Mouse (Mus musculus): Measurements from ENCODE around the gene Kyat3. TPM values are rescaled to one million over a fixed set of nuclear protein-coding genes. Genes with fewer than 3 reads are reported as not detected.
"Not testable (repeated sequence)": the region's sequence is repeated elsewhere in the genome, so short reads cannot be mapped to it uniquely, and the experiment has no call there.

Gene Kyat3
- polyA plus RNA-seq, 1 experiment from 2014 or later: 11.0 TPM

GRCm38 (mm10) chr3:142701407-142701989 lies 647 bp downstream of the Kyat3 start:
- Histone ChIP-seq H3K9me3 (ENCODE audit: control insufficient read depth, low read length) (no peaks in the 10 kb centered on the region), H3K4me1 (replicated peaks; ENCODE audit: control insufficient read depth, insufficient read depth) (no peaks in the 10 kb centered on the region; the same call in 1 of the 2 replicates), H3K36me3 (ENCODE audit: control insufficient read depth, insufficient read depth, low read length) (no peaks in the 10 kb centered on the region), H3K4me3 (ENCODE audit: low read depth, low read length) (peak overlapping the region; percentile 60), H3K27ac (replicated peaks) (peak overlapping the region; percentile 76), H3K9ac (ENCODE audit: low read length) (peak overlapping the region; percentile 65), H3K4me2 (replicated peaks; ENCODE audit: low read depth) (peak overlapping the region; percentile 81), H3K27me3 (ENCODE audit: control insufficient read depth, insufficient read depth, low read length) (no peaks in the 10 kb centered on the region)
- TF ChIP-seq CTCF (IDR thresholded peaks at IDR 0.05; ENCODE audit: low read depth) (no peak), EP300 (optimal IDR thresholded peaks at IDR 0.05) (no peak)
- WGBS: 24% methylated on average over 15 of the region's 15 CpGs
- no peak for ATAC-seq (ENCODE audit: low FRiP score, low TSS enrichment)
- no peak for DNase-seq (ENCODE audit: low spot score)

DNA sequence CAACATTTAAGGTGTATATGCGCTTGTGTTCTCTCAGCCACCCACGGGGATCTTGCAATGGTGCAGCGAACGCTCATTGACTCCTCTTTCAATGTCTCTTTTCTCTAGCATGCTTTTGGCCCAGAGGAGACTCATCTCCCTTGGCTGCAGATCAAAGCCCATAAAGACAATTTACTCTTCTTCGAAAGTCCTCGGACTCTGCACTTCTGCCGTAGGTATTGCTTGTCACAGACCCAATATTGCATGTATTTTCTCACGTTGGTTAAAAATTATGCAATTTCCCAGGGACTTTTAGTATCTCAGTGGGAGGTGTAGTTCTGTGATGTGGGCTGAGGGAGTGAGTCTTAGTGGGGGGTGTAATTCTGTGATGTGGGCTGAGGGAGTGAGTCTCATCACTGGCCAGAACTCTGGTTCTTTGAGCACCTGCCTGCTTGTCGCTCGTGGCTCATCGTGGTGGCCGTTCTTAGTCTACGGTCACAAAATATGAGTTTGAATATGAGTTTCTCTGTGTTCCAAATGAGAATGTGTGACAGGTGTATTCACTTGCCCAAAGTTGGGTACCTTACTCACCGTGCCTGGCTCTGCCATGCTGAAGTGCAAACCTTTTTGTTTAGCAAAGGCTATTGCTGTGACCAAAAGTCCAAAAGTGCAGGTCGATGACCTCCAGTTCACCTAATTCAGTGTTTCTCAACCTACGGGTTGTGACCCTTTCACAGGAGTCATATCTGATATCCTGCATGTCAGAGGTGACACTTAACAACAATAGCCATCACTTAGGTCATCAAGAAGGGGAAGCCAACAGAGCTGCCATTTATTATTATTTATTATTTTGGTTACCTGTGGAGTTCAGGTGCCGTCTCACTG lies 6.0 kb downstream of the Kyat3 start:
- DNase-seq (ENCODE audit: low spot score) (no peak), ATAC-seq (ENCODE audit: low FRiP score, low TSS enrichment) (no peak)
- H3K9me3 ChIP-seq (ENCODE audit: control insufficient read depth, low read length): no peaks in the 10 kb centered on the region
- H3K4me2 ChIP-seq (replicated peaks; ENCODE audit: low read depth): no peak overlapping the region
- no peaks in the 10 kb centered on the region for H3K27me3 ChIP-seq (ENCODE audit: control insufficient read depth, insufficient read depth, low read length)
- no peak for TF ChIP-seq CTCF (IDR thresholded peaks at IDR 0.05; ENCODE audit: low read depth)
- 92% methylated on average over 17 of the region's 17 CpGs for WGBS
- H3K4me3 ChIP-seq (ENCODE audit: low read depth, low read length): no peak overlapping the region
- H3K27ac ChIP-seq (replicated peaks): no peak overlapping the region
- H3K9ac ChIP-seq (ENCODE audit: low read length): no peak overlapping the region
- H3K36me3 ChIP-seq (ENCODE audit: control insufficient read depth, insufficient read depth, low read length): no peaks in the 10 kb centered on the region
- H3K4me1 ChIP-seq (replicated peaks; ENCODE audit: control insufficient read depth, insufficient read depth): no peaks in the 10 kb centered on the region

DNA sequence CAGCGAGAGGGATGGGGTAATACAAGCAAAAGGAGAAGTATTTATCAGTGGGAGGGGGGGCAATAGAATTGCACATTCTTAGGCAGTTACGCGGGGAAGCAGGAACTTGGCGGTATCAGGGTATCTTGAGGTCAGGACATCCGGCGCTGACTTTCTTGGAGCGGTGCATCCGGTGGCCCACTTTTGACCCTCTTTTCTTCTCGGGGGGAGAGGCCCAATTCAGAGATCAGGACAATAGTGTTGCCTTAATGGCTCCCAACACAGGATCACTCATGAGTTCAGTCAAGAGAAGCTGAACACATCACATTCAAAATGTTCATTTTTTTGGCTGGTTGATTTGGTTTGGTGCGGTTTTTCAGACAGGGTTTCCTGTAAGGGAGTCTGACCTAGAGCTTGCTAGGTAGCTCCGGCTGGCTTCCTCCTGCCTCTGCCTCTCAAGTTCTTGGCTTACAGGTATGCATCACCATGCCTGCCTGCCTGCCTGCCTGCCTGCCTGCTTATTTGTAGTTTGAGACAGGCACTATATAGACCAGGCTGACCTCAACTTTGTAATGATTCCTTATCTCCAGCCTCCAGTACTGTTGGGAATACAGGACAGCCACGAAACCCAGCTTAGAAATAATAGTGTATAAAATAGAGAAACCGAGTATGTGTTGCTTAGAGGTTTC lies 7.5 kb downstream of the Kyat3 start:
- ATAC-seq (ENCODE audit: low FRiP score, low TSS enrichment): 0 out of 2 replicates have a peak, but pooled peaks have one; percentile 48
- H3K4me1 ChIP-seq (replicated peaks; ENCODE audit: control insufficient read depth, insufficient read depth); H3K27me3 ChIP-seq (ENCODE audit: control insufficient read depth, insufficient read depth, low read length); H3K36me3 ChIP-seq (ENCODE audit: control insufficient read depth, insufficient read depth, low read length); H3K4me2 ChIP-seq (replicated peaks; ENCODE audit: low read depth); H3K4me3 ChIP-seq (ENCODE audit: low read depth, low read length); H3K9me3 ChIP-seq (ENCODE audit: control insufficient read depth, low read length); DNase-seq (ENCODE audit: low spot score); H3K27ac ChIP-seq (replicated peaks); H3K9ac ChIP-seq (ENCODE audit: low read length): not testable (repeated sequence)
- WGBS: 82% methylated on average over 13 of the region's 13 CpGs

GRCm38 (mm10) chr3:142708849-142709419 lies 8.1 kb downstream of the Kyat3 start:
- ATAC-seq (ENCODE audit: low FRiP score, low TSS enrichment): no peak

GRCm38 (mm10) chr3:142710360-142711007 lies 9.6 kb downstream of the Kyat3 start:
- no peak overlapping the region for H3K4me2 ChIP-seq (replicated peaks; ENCODE audit: low read depth)
- H3K4me1 ChIP-seq (replicated peaks; ENCODE audit: control insufficient read depth, insufficient read depth): no peaks in the 10 kb centered on the region
- TF ChIP-seq EP300 (optimal IDR thresholded peaks at IDR 0.05) (no peak), CTCF (IDR thresholded peaks at IDR 0.05; ENCODE audit: low read depth) (peak; percentile 83)
- peak; percentile 56; the same call in 1 of the 2 replicates for ATAC-seq (ENCODE audit: low FRiP score, low TSS enrichment)
- H3K4me3 ChIP-seq (ENCODE audit: low read depth, low read length): no peak overlapping the region
- no peaks in the 10 kb centered on the region for H3K27me3 ChIP-seq (ENCODE audit: control insufficient read depth, insufficient read depth, low read length)
- H3K9me3 ChIP-seq (ENCODE audit: control insufficient read depth, low read length): no peaks in the 10 kb centered on the region
- no peak overlapping the region for H3K9ac ChIP-seq (ENCODE audit: low read length)
- DNase-seq (ENCODE audit: low spot score): peak; percentile 74
- H3K36me3 ChIP-seq (ENCODE audit: control insufficient read depth, insufficient read depth, low read length): no peaks in the 10 kb centered on the region
- no peak overlapping the region for H3K27ac ChIP-seq (replicated peaks)
- WGBS: 11% methylated on average over 10 of the region's 10 CpGs

More at GRCm38 (mm10) chr3:142708849-142709419, 8.1 kb downstream of the Kyat3 start:
- TF ChIP-seq CTCF (IDR thresholded peaks at IDR 0.05; ENCODE audit: low read depth) (peak; percentile 93), EP300 (optimal IDR thresholded peaks at IDR 0.05) (no peak)
- no peak overlapping the region for H3K9ac ChIP-seq (ENCODE audit: low read length)
- H3K4me2 ChIP-seq (replicated peaks; ENCODE audit: low read depth): no peak overlapping the region
- peak; percentile 60 for DNase-seq (ENCODE audit: low spot score)
- H3K4me1 ChIP-seq (replicated peaks; ENCODE audit: control insufficient read depth, insufficient read depth): no peaks in the 10 kb centered on the region
- H3K4me3 ChIP-seq (ENCODE audit: low read depth, low read length): no peak overlapping the region
- no peaks in the 10 kb centered on the region for H3K27me3 ChIP-seq (ENCODE audit: control insufficient read depth, insufficient read depth, low read length)
- H3K36me3 ChIP-seq (ENCODE audit: control insufficient read depth, insufficient read depth, low read length): no peaks in the 10 kb centered on the region
- H3K9me3 ChIP-seq (ENCODE audit: control insufficient read depth, low read length): no peaks in the 10 kb centered on the region
- WGBS: 42% methylated on average over 13 of the region's 13 CpGs
- H3K27ac ChIP-seq (replicated peaks): no peak overlapping the region
